Mouse (Mus musculus) forebrain, embryonic 14.5 days (tissue): ENCODE data around the gene Plin3. TPM values are rescaled to one million over a fixed set of nuclear protein-coding genes. Genes with fewer than 3 reads are reported as not detected.
"Not testable (repeated sequence)": the region's sequence is repeated elsewhere in the genome, so short reads cannot be mapped to it uniquely, and the experiment has no call there.

Experiments
- ATAC-seq: fragments of 200-750 bp; cut with Nextera tagmentation; 2 replicates; pipeline ENCODE4 v1.8.0; 2017; ENCODE audit warnings: mild to moderate bottlenecking, moderate library complexity
- DNase-seq: peaks from one replicate; pipeline ENCODE4 v3.0.0-alpha.2; 2015; ENCODE audit warnings: low spot score
- H3K27ac ChIP-seq: fragments of 300-500 bp; sonication (generic); 2 replicates; pipeline ENCODE4 v1.5.1; 2014; ENCODE audit warnings: low read depth, mild to moderate bottlenecking, control low read depth, low read length, moderate library complexity
- H3K27me3 ChIP-seq: fragments of 300-500 bp; sonication (generic); replicated peaks from 2 replicates; pipeline ENCODE4 v1.6.1; 2014; ENCODE audit warnings: low read length, control low read depth, mixed read lengths; ENCODE audit not compliant: control insufficient read depth, insufficient read depth
- H3K36me3 ChIP-seq: fragments of 300-500 bp; sonication (generic); 2 replicates; pipeline ENCODE4 v1.6.1; 2014; ENCODE audit warnings: low read length, control low read depth; ENCODE audit not compliant: control insufficient read depth, insufficient read depth
- H3K4me1 ChIP-seq: fragments of 300-500 bp; sonication (generic); 2 replicates; pipeline ENCODE4 v1.6.1; 2014; ENCODE audit warnings: antibody characterized with exemption, low read length, control low read depth; ENCODE audit not compliant: control insufficient read depth, insufficient read depth
- H3K4me2 ChIP-seq: fragments of 300-500 bp; sonication (generic); 2 replicates; pipeline ENCODE4 v1.6.1; 2014; ENCODE audit warnings: mild to moderate bottlenecking, control low read depth, low read length
- H3K4me3 ChIP-seq: fragments of 300-500 bp; sonication (generic); 2 replicates; pipeline ENCODE4 v1.5.1; 2014; ENCODE audit warnings: low read depth, low read length, control low read depth
- H3K9ac ChIP-seq: fragments of 300-500 bp; sonication (generic); 2 replicates; pipeline ENCODE4 v1.6.1; 2014; ENCODE audit warnings: mild to moderate bottlenecking, low read length, control low read depth, moderate library complexity
- H3K9me3 ChIP-seq: fragments of 300-500 bp; sonication (generic); replicated peaks from 2 replicates; pipeline ENCODE4 v1.6.1; 2016; ENCODE audit warnings: low read length, control low read depth, mixed read lengths; ENCODE audit not compliant: control insufficient read depth
- WGBS: fragments of 180-500 bp; shearing (Covaris S2); extraction: QIAGEN DNeasy Blood & Tissue Kit; methylation state at CpG from one replicate; pipeline ENCODE4 v1.1.7; 2014; 5-methylcytosine and 5-hydroxymethylcytosine counted together
- polyA plus RNA-seq: library from polyadenylated mRNA; unstranded; fragments of >200 nt; fragmentation: Nextera tagmentation; extraction: Ambion mirVana; gene quantifications from 2 replicates; pipeline ENCODE4 v1.2.1, GENCODE M21; 2014

The Plin3 gene
- polyA plus RNA-seq, 1 experiment from 2014 or later = 17.8 TPM

GRCm38 (mm10) chr17:56262645-56263094 lies 30.0 kb downstream of the Plin3 start:
- H3K9me3 ChIP-seq = no peaks in the 10 kb centered on the region
- no peak overlapping the region for H3K9ac ChIP-seq
- WGBS = 90% methylated on average over 3 of the region's 3 CpGs
- no peak overlapping the region for H3K4me2 ChIP-seq
- H3K4me1 ChIP-seq = peaks cover under 1% of the 10 kb centered on the region
- no peak overlapping the region for H3K4me3 ChIP-seq
- DNase-seq = no peak
- ATAC-seq = no peak
- no peak overlapping the region for H3K27ac ChIP-seq
- no peaks in the 10 kb centered on the region for H3K27me3 ChIP-seq
- H3K36me3 ChIP-seq = peaks cover 63% of the 10 kb centered on the region

- no peaks in the 10 kb centered on the region for H3K27me3 ChIP-seq
- no peak overlapping the region for H3K4me3 ChIP-seq
- DNase-seq (no peak), ATAC-seq (no peak)
- 71% methylated on average over 3 of the region's 3 CpGs for WGBS
- H3K9me3 ChIP-seq = no peaks in the 10 kb centered on the region
- H3K36me3 ChIP-seq = peaks cover 63% of the 10 kb centered on the region
- H3K4me2 ChIP-seq = no peak overlapping the region
- H3K27ac ChIP-seq = no peak overlapping the region
- H3K9ac ChIP-seq = no peak overlapping the region
- peaks cover 4% of the 10 kb centered on the region for H3K4me1 ChIP-seq
Observed at GRCm38 (mm10) chr17:56261166-56261565, 31.5 kb downstream of the Plin3 start.

- peaks cover 4% of the 10 kb centered on the region for H3K4me1 ChIP-seq
- DNase-seq (no peak), ATAC-seq (no peak)
- H3K4me3 ChIP-seq = no peak overlapping the region
- no peak overlapping the region for H3K9ac ChIP-seq
- WGBS = 93% methylated on average over 10 of the region's 10 CpGs
- no peaks in the 10 kb centered on the region for H3K9me3 ChIP-seq
- H3K27ac ChIP-seq = no peak overlapping the region
- H3K4me2 ChIP-seq = no peak overlapping the region
- peaks cover 55% of the 10 kb centered on the region for H3K36me3 ChIP-seq
- H3K27me3 ChIP-seq = no peaks in the 10 kb centered on the region
Observed at GRCm38 (mm10) chr17:56259301-56260037, 33.2 kb downstream of the Plin3 start.

- H3K27ac ChIP-seq, H3K27me3 ChIP-seq, H3K9ac ChIP-seq, H3K4me1 ChIP-seq, DNase-seq, H3K9me3 ChIP-seq, H3K4me2 ChIP-seq, ATAC-seq, H3K4me3 ChIP-seq: not testable (repeated sequence)
- 79% methylated on average over 2 of the region's 2 CpGs for WGBS
- H3K36me3 ChIP-seq = peaks cover 55% of the 10 kb centered on the region
Observed at GRCm38 (mm10) chr17:56258812-56259211, 33.9 kb downstream of the Plin3 start.

GRCm38 (mm10) chr17:56258269-56258668 lies 34.4 kb downstream of the Plin3 start:
- not testable (repeated sequence) for H3K27ac ChIP-seq, ATAC-seq, H3K4me1 ChIP-seq, H3K9ac ChIP-seq, H3K27me3 ChIP-seq, H3K4me2 ChIP-seq, DNase-seq, H3K9me3 ChIP-seq, H3K4me3 ChIP-seq
- H3K36me3 ChIP-seq = peaks cover 54% of the 10 kb centered on the region
- WGBS = 96% methylated on average over 19 of the region's 19 CpGs

- peaks cover 45% of the 10 kb centered on the region for H3K36me3 ChIP-seq
- peak overlapping the region; percentile 67 for H3K9ac ChIP-seq
- WGBS = 15% methylated on average over 48 of the region's 58 CpGs
- no peaks in the 10 kb centered on the region for H3K9me3 ChIP-seq
- H3K4me1 ChIP-seq = peaks cover 4% of the 10 kb centered on the region
- no peak for ATAC-seq
- no peaks in the 10 kb centered on the region for H3K27me3 ChIP-seq
- H3K4me3 ChIP-seq = peak overlapping the region; percentile 59
- H3K4me2 ChIP-seq = peak overlapping the region; percentile 92
- H3K27ac ChIP-seq = no peak overlapping the region
- DNase-seq = no peak
Observed at GRCm38 (mm10) chr17:56257181-56257894, 35.3 kb downstream of the Plin3 start.

- WGBS = under 1% methylated on average over 28 of the region's 28 CpGs
- no peaks in the 10 kb centered on the region for H3K9me3 ChIP-seq
- peak within 1 kb of the TSS; percentile 59 for H3K4me3 ChIP-seq
- no peaks in the 10 kb centered on the region for H3K27me3 ChIP-seq
- H3K9ac ChIP-seq = peak within 1 kb of the TSS; percentile 67
- H3K36me3 ChIP-seq = peaks cover 35% of the 10 kb centered on the region
- peak within 1 kb of the TSS; percentile 92 for H3K4me2 ChIP-seq
- DNase-seq = peak; percentile 100
- H3K27ac ChIP-seq = peak within 1 kb of the TSS; percentile 85
- peaks cover 5% of the 10 kb centered on the region for H3K4me1 ChIP-seq
- ATAC-seq = peak; percentile 92
Observed at GRCm38 (mm10) chr17:56256239-56256881, 36.3 kb downstream of the Plin3 start, which contains the start of gene Fem1a. TSS of gene Fem1a (plus strand) at chr17:56256810.

GRCm38 (mm10) chr17:56255863-56256238 lies 36.8 kb downstream of the Plin3 start:
- Histone ChIP-seq H3K4me1 (peaks cover 8% of the 10 kb centered on the region), H3K27ac (peak overlapping the region; percentile 85), H3K9me3 (no peaks in the 10 kb centered on the region), H3K36me3 (peaks cover 30% of the 10 kb centered on the region), H3K27me3 (no peaks in the 10 kb centered on the region), H3K4me3 (peak overlapping the region; percentile 59), H3K9ac (peak overlapping the region; percentile 54), H3K4me2 (peak overlapping the region; percentile 92)
- ATAC-seq = peak; percentile 94
- DNase-seq = peak; percentile 100
- under 1% methylated on average over 32 of the region's 32 CpGs for WGBS
